Mouse (Mus musculus) forebrain, postnatal 0 days (tissue): ENCODE data around the gene Adgrl3. TPM values are rescaled to one million over a fixed set of nuclear protein-coding genes. Genes with fewer than 3 reads are reported as not detected.

Experiments
- ATAC-seq: fragments of 200-750 bp; cut with Nextera tagmentation; 2 replicates; pipeline ENCODE4 v1.8.0; 2017; ENCODE audit warnings: mild to moderate bottlenecking, moderate library complexity
- DNase-seq: peaks from one replicate; pipeline ENCODE4 v3.0.0-alpha.2; 2015
- H3K27ac ChIP-seq: fragments of 300-500 bp; sonication (generic); 2 replicates; pipeline ENCODE4 v1.5.1; 2014; ENCODE audit warnings: low read depth, mild to moderate bottlenecking, antibody characterized with exemption, low read length, moderate library complexity, mixed read lengths
- H3K27me3 ChIP-seq: fragments of 300-500 bp; sonication (generic); 2 replicates; pipeline ENCODE4 v1.6.1; 2014; ENCODE audit warnings: mild to moderate bottlenecking, low read length, mixed read lengths; ENCODE audit not compliant: insufficient read depth
- H3K36me3 ChIP-seq: fragments of 300-500 bp; sonication (generic); 2 replicates; pipeline ENCODE4 v1.6.1; 2014; ENCODE audit warnings: mild to moderate bottlenecking, moderate library complexity; ENCODE audit not compliant: insufficient read depth
- H3K4me1 ChIP-seq: fragments of 300-500 bp; sonication (generic); 2 replicates; pipeline ENCODE4 v1.6.1; 2014; ENCODE audit warnings: antibody characterized with exemption; ENCODE audit not compliant: insufficient read depth
- H3K4me2 ChIP-seq: fragments of 300-500 bp; sonication (generic); 2 replicates; pipeline ENCODE4 v1.6.1; 2014; ENCODE audit warnings: low read depth, mild to moderate bottlenecking, moderate library complexity
- H3K4me3 ChIP-seq: fragments of 300-500 bp; sonication (generic); 2 replicates; pipeline ENCODE4 v1.5.1; 2014; ENCODE audit warnings: low read depth, low read length, mixed read lengths
- H3K9ac ChIP-seq: fragments of 300-500 bp; sonication (generic); 2 replicates; pipeline ENCODE4 v1.6.1; 2014; ENCODE audit warnings: mild to moderate bottlenecking
- H3K9me3 ChIP-seq: fragments of 300-500 bp; sonication (generic); 2 replicates; pipeline ENCODE4 v1.6.1; 2016; ENCODE audit warnings: low read length
- CTCF ChIP-seq: sonication (generic); IDR thresholded peaks from 2 replicates; pipeline ENCODE4 v1.5.1; 2016; ENCODE audit warnings: antibody characterized with exemption, control low read depth, low read depth
- WGBS: fragments of 180-500 bp; shearing (Covaris S2); extraction: QIAGEN DNeasy Blood & Tissue Kit; methylation state at CpG from one replicate; pipeline ENCODE4 v1.1.7; 2014; 5-methylcytosine and 5-hydroxymethylcytosine counted together
- polyA plus RNA-seq: library from polyadenylated mRNA; unstranded; fragments of >200 nt; fragmentation: Nextera tagmentation; extraction: Ambion mirVana; gene quantifications from 2 replicates; pipeline ENCODE4 v1.2.1, GENCODE M21; 2015
- total RNA-seq: library from RNA; depleted of rRNA; stranded (reverse); fragments of >200 nt; gene quantifications from 2 replicates; pipeline ENCODE4 v1.2.3, GENCODE M21; 2014

Gene Adgrl3
- total and polyA plus RNA-seq, 2 experiments from 2014 or later, result 39.2 to 174 TPM

DNA sequence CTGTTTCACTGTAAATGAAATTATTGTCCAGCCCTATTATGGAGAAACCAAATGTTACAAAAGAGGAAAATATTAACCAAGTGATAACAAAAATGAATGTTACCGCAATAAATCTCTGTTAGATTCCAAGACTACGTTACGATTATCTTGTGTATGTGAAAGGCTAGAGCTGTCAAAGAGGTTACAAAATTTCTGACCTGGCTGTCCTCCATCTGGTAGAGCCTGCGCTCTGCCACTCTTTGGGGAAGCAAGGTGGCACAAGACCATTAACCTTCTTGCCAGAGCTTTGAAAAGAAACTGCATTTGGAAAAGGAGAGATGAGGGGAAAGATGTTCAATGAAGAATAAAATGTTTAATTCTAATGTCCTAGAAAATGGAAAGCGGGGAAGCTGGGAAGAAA lies 562.9 kb downstream of the Adgrl3 start:
- Histone ChIP-seq H3K27ac (no peak overlapping the region), H3K9me3 (no peaks in the 10 kb centered on the region), H3K27me3 (no peaks in the 10 kb centered on the region), H3K4me2 (no peak overlapping the region), H3K4me1 (no peaks in the 10 kb centered on the region), H3K9ac (no peak overlapping the region), H3K4me3 (no peak overlapping the region), H3K36me3 (no peaks in the 10 kb centered on the region)
- TF ChIP-seq CTCF, result no peak
- DNase-seq, result no peak
- 81% methylated on average over 5 of the region's 5 CpGs for WGBS
- no peak for ATAC-seq

DNA sequence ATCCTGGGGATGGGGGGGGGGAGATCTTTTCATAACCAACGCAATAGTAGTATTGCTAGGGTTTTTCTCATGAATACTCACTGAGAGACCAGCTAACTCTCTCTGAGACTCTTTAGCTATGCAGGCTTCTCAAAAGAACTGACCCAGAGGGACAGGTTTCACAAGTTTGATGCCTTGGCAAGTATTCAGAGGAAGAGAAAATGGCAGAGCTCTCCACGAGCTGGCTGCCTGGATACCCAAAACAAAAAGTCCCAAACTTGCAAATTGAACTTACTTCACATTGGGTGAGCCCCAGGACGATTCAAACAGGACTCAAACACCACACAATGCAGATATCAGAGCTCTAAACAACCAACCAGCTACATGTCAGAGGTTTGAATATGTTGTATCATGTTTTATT lies 563.5 kb downstream of the Adgrl3 start:
- Histone ChIP-seq H3K9me3 (no peaks in the 10 kb centered on the region), H3K4me2 (no peak overlapping the region), H3K4me3 (no peak overlapping the region), H3K36me3 (no peaks in the 10 kb centered on the region), H3K27ac (no peak overlapping the region), H3K9ac (no peak overlapping the region), H3K4me1 (no peaks in the 10 kb centered on the region), H3K27me3 (no peaks in the 10 kb centered on the region)
- DNase-seq (no peak), ATAC-seq (no peak)
- TF ChIP-seq CTCF, result no peak
- 34% methylated on average over 3 of the region's 3 CpGs for WGBS

DNA sequence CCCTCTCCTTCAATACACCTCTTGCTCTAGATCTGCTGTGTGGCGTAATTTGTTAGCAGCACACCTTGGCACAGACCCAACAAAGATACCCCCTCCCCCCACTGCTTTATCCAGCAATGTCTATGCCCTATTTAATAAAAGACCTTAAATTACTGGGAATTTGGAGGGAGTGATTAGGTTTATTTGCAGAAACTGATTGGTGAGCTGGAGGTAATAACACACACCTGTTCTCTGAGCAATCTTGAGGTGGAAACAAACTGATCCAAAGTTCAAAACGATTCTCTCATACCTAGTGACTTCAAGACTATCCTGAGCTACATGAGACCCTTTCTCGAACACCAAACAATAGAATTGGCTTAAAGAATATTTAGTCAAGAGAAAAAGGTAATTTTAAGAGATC lies 565.0 kb downstream of the Adgrl3 start:
- 61% methylated on average over 3 of the region's 3 CpGs for WGBS
- DNase-seq, result no peak
- no peak for ATAC-seq
- H3K4me3 ChIP-seq, result no peak overlapping the region
- H3K9ac ChIP-seq, result no peak overlapping the region
- H3K36me3 ChIP-seq, result no peaks in the 10 kb centered on the region
- no peak overlapping the region for H3K27ac ChIP-seq
- H3K4me2 ChIP-seq, result no peak overlapping the region
- no peak for TF ChIP-seq CTCF
- H3K4me1 ChIP-seq, result no peaks in the 10 kb centered on the region
- H3K9me3 ChIP-seq, result no peaks in the 10 kb centered on the region
- H3K27me3 ChIP-seq, result no peaks in the 10 kb centered on the region

DNA sequence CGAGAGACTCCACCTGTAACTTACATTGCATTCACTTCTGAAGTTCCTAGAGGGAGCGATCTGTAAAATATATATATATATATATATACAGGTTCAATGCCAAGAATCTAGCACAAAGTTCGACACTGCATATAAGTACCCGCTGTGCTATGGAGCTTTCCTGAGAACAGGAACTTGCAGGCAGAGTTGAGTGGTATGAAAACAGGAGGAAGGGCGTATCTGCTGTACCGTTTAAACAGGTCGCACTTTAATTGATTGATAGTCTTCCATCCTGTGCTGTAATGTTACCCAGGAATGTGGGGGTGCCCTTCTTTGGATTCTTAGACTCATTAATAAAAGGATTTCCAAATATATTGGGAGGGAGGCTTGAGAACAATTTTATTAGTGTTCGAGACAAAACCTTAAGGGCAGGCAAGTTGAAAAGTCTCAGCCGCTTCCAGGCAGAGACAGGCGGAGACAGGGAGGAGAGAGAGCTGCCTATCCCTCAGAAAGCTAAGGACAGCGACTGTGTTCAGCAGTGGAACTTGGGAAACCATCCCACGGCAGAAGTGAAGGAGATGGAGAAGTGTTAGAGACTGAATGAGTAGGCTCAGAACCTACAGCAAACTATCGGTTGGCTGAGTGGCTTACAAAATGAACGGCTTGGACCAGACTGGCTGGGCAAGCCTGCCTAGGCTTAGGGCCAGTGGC lies 570.2 kb downstream of the Adgrl3 start:
- H3K36me3 ChIP-seq, result no peaks in the 10 kb centered on the region
- H3K9ac ChIP-seq, result no peak overlapping the region
- H3K9me3 ChIP-seq, result no peaks in the 10 kb centered on the region
- H3K4me2 ChIP-seq, result no peak overlapping the region
- no peak overlapping the region for H3K4me3 ChIP-seq
- no peak for DNase-seq
- ATAC-seq, result no peak
- no peaks in the 10 kb centered on the region for H3K27me3 ChIP-seq
- TF ChIP-seq CTCF, result no peak
- H3K4me1 ChIP-seq, result no peaks in the 10 kb centered on the region
- 85% methylated on average over 14 of the region's 14 CpGs for WGBS
- H3K27ac ChIP-seq, result no peak overlapping the region

DNA sequence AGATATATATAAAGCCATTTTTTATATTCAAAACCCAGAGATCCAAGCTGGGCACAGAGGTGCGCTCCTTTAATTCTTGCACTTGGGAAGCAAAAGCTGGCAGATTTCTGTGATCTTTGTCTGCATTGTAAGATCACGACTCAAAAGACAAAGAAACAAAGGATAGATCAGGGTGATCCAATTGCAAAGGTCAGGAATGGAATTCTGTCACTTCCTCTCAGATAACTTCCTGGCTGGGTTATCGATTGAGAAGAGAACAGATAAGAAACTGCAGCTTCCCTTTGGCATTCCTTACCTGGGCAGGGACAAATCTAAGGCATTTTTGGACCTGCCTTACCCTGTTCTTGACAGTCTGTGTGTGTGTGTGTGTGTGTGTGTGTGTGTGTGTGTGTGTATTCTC lies 571.5 kb downstream of the Adgrl3 start:
- no peaks in the 10 kb centered on the region for H3K36me3 ChIP-seq
- H3K4me3 ChIP-seq, result no peak overlapping the region
- H3K4me1 ChIP-seq, result no peaks in the 10 kb centered on the region
- no peak for ATAC-seq
- no peak overlapping the region for H3K9ac ChIP-seq
- H3K9me3 ChIP-seq, result no peaks in the 10 kb centered on the region
- no peak for TF ChIP-seq CTCF
- 51% methylated on average over 3 of the region's 3 CpGs for WGBS
- no peaks in the 10 kb centered on the region for H3K27me3 ChIP-seq
- no peak for DNase-seq
- no peak overlapping the region for H3K27ac ChIP-seq
- H3K4me2 ChIP-seq, result no peak overlapping the region

DNA sequence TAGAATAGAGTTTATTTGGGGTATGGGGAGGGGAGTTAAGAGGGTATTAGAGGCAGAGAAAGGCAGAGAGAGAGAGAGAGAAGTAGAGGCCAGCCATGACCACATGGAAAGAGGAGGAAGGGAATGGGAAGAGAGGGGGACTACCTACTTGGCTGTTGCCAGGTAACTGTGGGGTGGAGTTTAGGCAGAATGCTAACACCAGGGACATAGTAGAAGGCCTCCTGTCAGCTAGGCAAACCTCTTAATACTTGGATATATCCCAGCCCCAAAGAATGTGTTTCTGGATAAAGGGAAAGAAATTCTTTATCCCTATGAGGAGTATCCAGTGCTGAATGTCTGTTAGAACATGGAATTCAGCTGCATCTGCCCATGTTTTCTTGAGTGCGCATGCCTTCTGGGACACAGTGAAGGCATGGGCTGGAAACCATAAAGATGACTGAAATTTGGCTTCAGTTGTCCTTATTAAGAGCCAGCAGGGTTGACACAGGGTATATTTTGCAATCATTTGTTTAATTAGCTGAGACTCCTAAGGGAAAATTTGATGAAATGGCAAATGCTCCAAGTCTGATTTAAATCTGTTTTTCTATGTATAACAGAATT lies 573.6 kb downstream of the Adgrl3 start:
- Histone ChIP-seq H3K9ac (no peak overlapping the region), H3K4me1 (no peaks in the 10 kb centered on the region), H3K4me2 (no peak overlapping the region), H3K27ac (no peak overlapping the region), H3K36me3 (no peaks in the 10 kb centered on the region), H3K27me3 (no peaks in the 10 kb centered on the region), H3K4me3 (no peak overlapping the region), H3K9me3 (no peaks in the 10 kb centered on the region)
- DNase-seq (peak; percentile 15), ATAC-seq (no peak; the same call in 1 of the 2 replicates)
- WGBS, result 49% methylated on average over 1 of the region's 1 CpGs
- TF ChIP-seq CTCF, result no peak

DNA sequence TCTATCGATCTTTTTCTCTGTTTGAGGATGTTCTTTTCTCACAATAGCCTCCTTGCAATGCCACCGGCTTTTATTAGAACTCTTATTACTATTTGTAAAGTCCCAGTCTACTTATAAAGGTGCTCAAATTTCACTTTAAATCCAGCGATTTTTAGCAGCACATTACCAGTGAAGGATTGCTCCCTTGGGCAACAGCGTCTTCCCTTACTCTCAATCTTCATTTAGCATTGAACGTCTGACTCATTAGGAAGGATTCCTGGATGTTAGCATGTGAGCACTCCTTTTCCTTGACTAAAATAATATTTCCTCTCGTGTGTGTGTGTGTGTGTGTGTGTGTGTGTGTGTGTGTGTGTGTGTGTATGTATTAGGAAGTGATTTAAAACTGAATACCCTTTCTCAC lies 578.1 kb downstream of the Adgrl3 start:
- WGBS, result 75% methylated on average over 6 of the region's 6 CpGs

More for the DNA sequence above, 578.1 kb downstream of the Adgrl3 start:
- Histone ChIP-seq H3K27ac (no peak overlapping the region), H3K4me2 (no peak overlapping the region), H3K9ac (no peak overlapping the region), H3K4me3 (no peak overlapping the region), H3K9me3 (no peaks in the 10 kb centered on the region), H3K27me3 (no peaks in the 10 kb centered on the region), H3K36me3 (no peaks in the 10 kb centered on the region), H3K4me1 (no peaks in the 10 kb centered on the region)
- ATAC-seq (no peak), DNase-seq (no peak)
- no peak for TF ChIP-seq CTCF
